Mouse (Mus musculus) midbrain, embryonic 14.5 days (tissue): ENCODE results near the gene Zfp672. TPM values are rescaled to one million over a fixed set of nuclear protein-coding genes. Genes with fewer than 3 reads are reported as not detected.
"Not testable (repeated sequence)": the region's sequence is repeated elsewhere in the genome, so short reads cannot be mapped to it uniquely, and the experiment has no call there.

Experiments used
- ATAC-seq: fragments of 200-750 bp; cut with Nextera tagmentation; 2 replicates; pipeline ENCODE4 v1.8.0; 2017; ENCODE audit warnings: moderate number of reproducible peaks, moderate library complexity; ENCODE audit not compliant: low FRiP score, low TSS enrichment
- DNase-seq: peaks from one replicate; pipeline ENCODE4 v3.0.0-alpha.2; 2015
- H3K27ac ChIP-seq: fragments of 300-500 bp; sonication (generic); replicated peaks from 2 replicates; pipeline ENCODE4 v1.5.1; 2014; ENCODE audit warnings: mild to moderate bottlenecking, low read depth, low read length, moderate library complexity
- H3K27me3 ChIP-seq: fragments of 300-500 bp; sonication (generic); 2 replicates; pipeline ENCODE4 v1.6.1; 2014; ENCODE audit warnings: low read length, control low read depth, mixed read lengths; ENCODE audit not compliant: control insufficient read depth, insufficient read depth
- H3K36me3 ChIP-seq: fragments of 300-500 bp; sonication (generic); 2 replicates; pipeline ENCODE4 v1.6.1; 2014; ENCODE audit warnings: low read length, control low read depth; ENCODE audit not compliant: control insufficient read depth, insufficient read depth
- H3K4me1 ChIP-seq: fragments of 300-500 bp; sonication (generic); 2 replicates; pipeline ENCODE4 v1.6.1; 2014; ENCODE audit warnings: mild to moderate bottlenecking, antibody characterized with exemption, low read length, control low read depth; ENCODE audit not compliant: control insufficient read depth, insufficient read depth
- H3K4me2 ChIP-seq: fragments of 300-500 bp; sonication (generic); 2 replicates; pipeline ENCODE4 v1.6.1; 2014; ENCODE audit warnings: mild to moderate bottlenecking, low read length, moderate library complexity
- H3K4me3 ChIP-seq: fragments of 300-500 bp; sonication (generic); replicated peaks from 2 replicates; pipeline ENCODE4 v1.5.1; 2014; ENCODE audit warnings: low read depth, low read length
- H3K9ac ChIP-seq: fragments of 300-500 bp; sonication (generic); replicated peaks from 2 replicates; pipeline ENCODE4 v1.6.1; 2014; ENCODE audit warnings: mild to moderate bottlenecking, low read length, moderate library complexity
- H3K9me3 ChIP-seq: fragments of 300-500 bp; sonication (generic); 2 replicates; pipeline ENCODE4 v1.6.1; 2016; ENCODE audit warnings: low read length, control low read depth, mixed read lengths; ENCODE audit not compliant: control insufficient read depth
- WGBS: fragments of 180-500 bp; shearing (Covaris S2); extraction: QIAGEN DNeasy Blood & Tissue Kit; methylation state at CpG from one replicate; pipeline ENCODE4 v1.1.7; 2014; 5-methylcytosine and 5-hydroxymethylcytosine counted together
- polyA plus RNA-seq: library from polyadenylated mRNA; unstranded; fragments of >200 nt; fragmentation: Nextera tagmentation; extraction: Ambion mirVana; gene quantifications from 2 replicates; pipeline ENCODE4 v1.2.1, GENCODE M21; 2014

Zfp672 gene
- polyA plus RNA-seq: 38.1 and 43.3 TPM in 2 replicates

GRCm38 (mm10) chr11:58330276-58331148 lies at the start of gene Zfp672, which contains the start of gene Sh3bp5l:
Gene Zfp672 (minus strand): TSS chr11:58330339.
Gene Sh3bp5l (plus strand): TSS chr11:58330724.
- peaks cover 28% of the 10 kb centered on the region for H3K36me3 ChIP-seq
- DNase-seq: peak; percentile 96
- ATAC-seq: peak; percentile 92
- peak within 1 kb of the TSS; percentile 83 for H3K27ac ChIP-seq
- H3K4me3 ChIP-seq: peak within 1 kb of the TSS; percentile 91
- no peaks in the 10 kb centered on the region for H3K9me3 ChIP-seq
- H3K9ac ChIP-seq: peak within 1 kb of the TSS; percentile 86
- H3K4me1 ChIP-seq: peaks cover 25% of the 10 kb centered on the region
- H3K27me3 ChIP-seq: no peaks in the 10 kb centered on the region
- WGBS: under 1% methylated on average over 52 of the region's 52 CpGs
- peak within 1 kb of the TSS; percentile 95 for H3K4me2 ChIP-seq

GRCm38 (mm10) chr11:58379516-58379915 lies 49.4 kb upstream of the Zfp672 start:
- Histone ChIP-seq H3K4me2 (no peak overlapping the region), H3K4me3 (no peak overlapping the region), H3K27me3 (no peaks in the 10 kb centered on the region), H3K9me3 (no peaks in the 10 kb centered on the region), H3K36me3 (no peaks in the 10 kb centered on the region), H3K27ac (no peak overlapping the region), H3K4me1 (no peaks in the 10 kb centered on the region), H3K9ac (no peak overlapping the region)
- no peak for DNase-seq
- 100% methylated on average over 1 of the region's 1 CpGs for WGBS
- no peak for ATAC-seq

GRCm38 (mm10) chr11:58378763-58379278 lies 48.7 kb upstream of the Zfp672 start, which contains the start of gene Lypd8:
Gene Lypd8 (plus strand): TSS chr11:58379043.
- no peaks in the 10 kb centered on the region for H3K27me3 ChIP-seq
- H3K4me1 ChIP-seq: no peaks in the 10 kb centered on the region
- DNase-seq (no peak), ATAC-seq (no peak)
- H3K4me2 ChIP-seq: no peak within 1 kb of the TSS
- no peak within 1 kb of the TSS for H3K4me3 ChIP-seq
- H3K9ac ChIP-seq: no peak within 1 kb of the TSS
- 90% methylated on average over 3 of the region's 3 CpGs for WGBS
- no peaks in the 10 kb centered on the region for H3K9me3 ChIP-seq
- H3K27ac ChIP-seq: no peak within 1 kb of the TSS
- no peaks in the 10 kb centered on the region for H3K36me3 ChIP-seq

GRCm38 (mm10) chr11:58377686-58378085 lies 47.5 kb upstream of the Zfp672 start:
- Histone ChIP-seq H3K36me3 (no peaks in the 10 kb centered on the region), H3K27me3 (no peaks in the 10 kb centered on the region), H3K9ac (no peak overlapping the region), H3K4me3 (no peak overlapping the region), H3K9me3 (no peaks in the 10 kb centered on the region), H3K4me2 (no peak overlapping the region), H3K4me1 (no peaks in the 10 kb centered on the region), H3K27ac (no peak overlapping the region)
- 76% methylated on average over 1 of the region's 1 CpGs for WGBS
- no peak for ATAC-seq
- no peak for DNase-seq

- no peak overlapping the region for H3K27ac ChIP-seq
- 91% methylated on average over 2 of the region's 2 CpGs for WGBS
- no peak overlapping the region for H3K9ac ChIP-seq
- DNase-seq (no peak), ATAC-seq (no peak)
- no peak overlapping the region for H3K4me2 ChIP-seq
- H3K27me3 ChIP-seq: no peaks in the 10 kb centered on the region
- no peaks in the 10 kb centered on the region for H3K36me3 ChIP-seq
- no peaks in the 10 kb centered on the region for H3K9me3 ChIP-seq
- H3K4me1 ChIP-seq: no peaks in the 10 kb centered on the region
- no peak overlapping the region for H3K4me3 ChIP-seq
Measured at GRCm38 (mm10) chr11:58377273-58377672, 47.1 kb upstream of the Zfp672 start.

- not testable (repeated sequence) for H3K4me3 ChIP-seq, H3K9me3 ChIP-seq, DNase-seq, H3K27me3 ChIP-seq, H3K4me1 ChIP-seq, ATAC-seq, H3K4me2 ChIP-seq, H3K36me3 ChIP-seq, H3K9ac ChIP-seq, H3K27ac ChIP-seq
- no CpG with 5 or more reads among the region's 6 CpGs for WGBS
Measured at GRCm38 (mm10) chr11:58366191-58366590, 36.1 kb upstream of the Zfp672 start.

GRCm38 (mm10) chr11:58364454-58364853 lies 34.3 kb upstream of the Zfp672 start:
- H3K27me3 ChIP-seq: no peaks in the 10 kb centered on the region
- H3K4me2 ChIP-seq: no peak overlapping the region
- no peak overlapping the region for H3K27ac ChIP-seq
- no peak overlapping the region for H3K9ac ChIP-seq
- no peaks in the 10 kb centered on the region for H3K36me3 ChIP-seq
- H3K4me1 ChIP-seq: no peaks in the 10 kb centered on the region
- DNase-seq (no peak), ATAC-seq (no peak)
- no peak overlapping the region for H3K4me3 ChIP-seq
- 62% methylated on average over 3 of the region's 3 CpGs for WGBS
- no peaks in the 10 kb centered on the region for H3K9me3 ChIP-seq

- not testable (repeated sequence) for H3K27ac ChIP-seq, H3K4me3 ChIP-seq, H3K4me2 ChIP-seq, H3K36me3 ChIP-seq, H3K4me1 ChIP-seq, H3K9ac ChIP-seq, H3K27me3 ChIP-seq, DNase-seq, ATAC-seq, H3K9me3 ChIP-seq
- no CpG with 5 or more reads among the region's 6 CpGs for WGBS
Measured at GRCm38 (mm10) chr11:58362562-58362961, 32.4 kb upstream of the Zfp672 start.
